Mouse (Mus musculus) bone marrow, adult 2 months (tissue): Measurements from ENCODE around the gene Dcst2. TPM values are rescaled to one million over a fixed set of nuclear protein-coding genes. Genes with fewer than 3 reads are reported as not detected.

Source experiments
- H3K27ac ChIP-seq: fragments of 200-500 bp; 2 replicates; pipeline ENCODE4 v1.5.1; 2012; ENCODE audit warnings: low read depth, mild to moderate bottlenecking, control low read depth, inconsistent platforms, low read length; ENCODE audit not compliant: control insufficient read depth, poor library complexity, insufficient read depth
- H3K4me1 ChIP-seq: fragments of 200-500 bp; 2 replicates; pipeline ENCODE4 v1.6.1; 2011; ENCODE audit warnings: low read length; ENCODE audit not compliant: control insufficient read depth, insufficient read depth
- H3K4me3 ChIP-seq: fragments of 200-500 bp; replicated peaks from 2 replicates; pipeline ENCODE3; 2011; ENCODE audit warnings: mild to moderate bottlenecking, low read depth, low read length, control low read depth; ENCODE audit not compliant: control insufficient read depth
- CTCF ChIP-seq: fragments of 200-500 bp; IDR thresholded peaks from 2 replicates; pipeline ENCODE4 v1.5.1; 2011; ENCODE audit warnings: low read length, control low read depth; ENCODE audit not compliant: control insufficient read depth, insufficient read depth
- POLR2A ChIP-seq: fragments of 200-500 bp; IDR thresholded peaks from 2 replicates; pipeline ENCODE4 v1.6.1; 2011; ENCODE audit warnings: low read depth, mild to moderate bottlenecking, control low read depth, low read length, borderline replicate concordance; ENCODE audit not compliant: control insufficient read depth
- WGBS: fragments of 180-500 bp; shearing (Covaris S2); methylation state at CpG from one replicate; pipeline ENCODE4 v1.1.7; 2018; 5-methylcytosine and 5-hydroxymethylcytosine counted together
- polyA plus RNA-seq: library from polyadenylated mRNA; stranded (reverse); fragments of >200 nt; gene quantifications from 2 replicates; pipeline ENCODE4 v1.2.4, GENCODE M21; 2011; ENCODE audit warnings: low replicate concordance; ENCODE audit not compliant: missing spikeins, insufficient read depth, insufficient read length

Gene Dcst2
- polyA plus RNA-seq, 1 experiment, result not detected

DNA sequence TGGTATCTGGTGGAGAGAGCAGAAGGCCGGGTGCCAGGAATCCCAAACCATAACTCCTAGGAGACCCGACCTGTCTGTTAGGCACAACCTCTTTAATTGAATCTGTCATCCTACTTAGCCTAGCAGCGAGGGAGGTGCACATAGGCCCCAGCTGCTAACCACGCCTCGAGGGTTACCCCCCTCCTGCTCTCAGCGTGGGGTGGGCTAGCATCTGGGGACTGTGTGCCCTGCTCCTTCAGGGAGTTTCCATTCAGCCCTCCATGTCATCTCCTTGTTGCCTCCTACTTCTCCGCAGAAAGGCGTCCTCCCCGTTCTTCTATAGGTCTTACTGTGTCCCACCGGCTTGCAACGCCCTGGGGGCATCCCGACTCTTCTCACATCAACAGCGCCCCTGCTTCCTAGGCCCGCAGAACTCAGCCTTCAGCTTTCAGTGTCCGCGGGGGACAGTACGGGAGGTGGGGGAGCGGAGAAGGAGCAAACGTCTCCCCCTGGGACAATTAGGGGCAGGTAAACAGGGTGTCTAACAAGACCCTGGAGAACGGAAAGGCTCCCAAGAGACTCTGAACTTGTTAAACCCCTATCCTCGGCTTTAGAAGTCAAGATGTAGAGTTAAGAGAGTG, 42.7 kb upstream of the Dcst2 start:
- peaks cover 3% of the 10 kb centered on the region for H3K4me1 ChIP-seq
- H3K27ac ChIP-seq, result no peak overlapping the region; the same call in 1 of the 2 replicates
- no peak for TF ChIP-seq CTCF
- TF ChIP-seq POLR2A, result no peak
- H3K4me3 ChIP-seq, result no peak overlapping the region
- 28% methylated on average over 21 of the region's 21 CpGs for WGBS

DNA sequence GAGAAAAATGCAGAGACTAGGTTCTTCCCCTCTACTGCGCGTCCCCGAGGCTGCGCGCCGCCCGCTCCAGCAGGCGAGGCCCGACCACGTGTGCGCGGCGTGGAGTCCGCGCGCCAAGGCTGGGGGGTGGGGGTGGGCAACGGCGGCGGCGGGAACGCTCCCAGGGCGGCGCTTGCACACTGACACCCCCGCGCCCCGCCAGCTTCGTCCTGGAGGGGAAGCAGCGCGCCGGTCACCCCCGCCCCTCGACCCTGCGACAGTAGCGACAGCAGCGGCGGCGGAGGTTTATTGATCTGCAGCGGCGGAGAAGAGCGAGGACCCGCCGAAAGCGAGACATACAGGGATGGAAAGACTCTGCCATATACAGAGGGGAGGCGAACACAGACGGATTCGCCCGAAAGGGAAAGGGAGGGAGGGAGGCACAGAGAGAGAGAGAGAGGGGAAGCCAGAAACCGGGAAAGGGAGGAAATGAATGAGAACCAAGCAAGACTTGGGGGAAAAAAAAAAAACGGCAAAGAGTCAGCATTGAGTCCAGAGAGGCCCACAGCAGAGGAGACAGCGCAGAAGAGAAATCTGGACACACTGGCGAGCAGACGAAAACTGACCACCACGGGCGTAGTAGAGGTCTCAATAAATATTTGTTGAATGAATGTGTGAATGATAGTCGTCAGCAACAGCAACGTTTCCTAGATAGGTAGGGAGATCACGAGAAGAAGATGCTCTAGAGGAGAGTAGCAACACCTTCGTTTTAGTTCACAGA, 42.0 kb upstream of the Dcst2 start:
- Histone ChIP-seq H3K27ac (no peak overlapping the region), H3K4me3 (no peak overlapping the region), H3K4me1 (peaks cover 3% of the 10 kb centered on the region)
- TF ChIP-seq CTCF (no peak), POLR2A (no peak)
- WGBS, result 3% methylated on average over 57 of the region's 58 CpGs

DNA sequence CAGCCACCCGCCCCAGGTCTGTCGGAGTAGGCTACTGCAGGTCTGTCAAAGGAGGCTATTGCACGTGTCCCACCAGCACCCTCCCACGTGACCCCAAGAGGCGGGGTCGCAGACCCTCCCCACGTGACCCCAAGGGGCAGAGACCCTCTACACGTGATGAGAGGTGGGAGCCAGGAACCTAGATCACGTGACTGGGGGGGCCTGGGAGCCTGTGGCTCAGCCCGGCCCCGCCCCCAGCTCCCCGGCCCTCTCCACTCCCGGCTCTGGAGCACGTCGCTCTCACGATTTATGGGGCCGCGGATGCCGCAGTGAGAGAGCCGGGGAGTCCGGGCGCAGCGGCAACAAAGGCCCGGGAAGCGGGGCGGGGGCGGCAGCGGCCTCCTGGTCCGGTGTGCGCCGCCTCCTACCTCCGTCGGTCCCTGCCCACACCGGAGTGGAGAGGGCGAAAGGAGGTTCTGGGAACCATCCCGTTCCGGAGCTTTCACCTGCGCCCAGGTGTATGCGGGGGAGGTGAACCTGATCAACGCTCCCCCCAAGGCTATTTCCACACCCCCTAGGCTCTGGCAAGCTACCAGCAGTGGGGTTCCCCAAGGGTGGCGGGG, 41.1 kb upstream of the Dcst2 start:
- Histone ChIP-seq H3K4me3 (no peak overlapping the region), H3K27ac (no peak overlapping the region), H3K4me1 (peaks cover 3% of the 10 kb centered on the region)
- under 1% methylated on average over 40 of the region's 41 CpGs for WGBS
- TF ChIP-seq CTCF (no peak), POLR2A (no peak)

DNA sequence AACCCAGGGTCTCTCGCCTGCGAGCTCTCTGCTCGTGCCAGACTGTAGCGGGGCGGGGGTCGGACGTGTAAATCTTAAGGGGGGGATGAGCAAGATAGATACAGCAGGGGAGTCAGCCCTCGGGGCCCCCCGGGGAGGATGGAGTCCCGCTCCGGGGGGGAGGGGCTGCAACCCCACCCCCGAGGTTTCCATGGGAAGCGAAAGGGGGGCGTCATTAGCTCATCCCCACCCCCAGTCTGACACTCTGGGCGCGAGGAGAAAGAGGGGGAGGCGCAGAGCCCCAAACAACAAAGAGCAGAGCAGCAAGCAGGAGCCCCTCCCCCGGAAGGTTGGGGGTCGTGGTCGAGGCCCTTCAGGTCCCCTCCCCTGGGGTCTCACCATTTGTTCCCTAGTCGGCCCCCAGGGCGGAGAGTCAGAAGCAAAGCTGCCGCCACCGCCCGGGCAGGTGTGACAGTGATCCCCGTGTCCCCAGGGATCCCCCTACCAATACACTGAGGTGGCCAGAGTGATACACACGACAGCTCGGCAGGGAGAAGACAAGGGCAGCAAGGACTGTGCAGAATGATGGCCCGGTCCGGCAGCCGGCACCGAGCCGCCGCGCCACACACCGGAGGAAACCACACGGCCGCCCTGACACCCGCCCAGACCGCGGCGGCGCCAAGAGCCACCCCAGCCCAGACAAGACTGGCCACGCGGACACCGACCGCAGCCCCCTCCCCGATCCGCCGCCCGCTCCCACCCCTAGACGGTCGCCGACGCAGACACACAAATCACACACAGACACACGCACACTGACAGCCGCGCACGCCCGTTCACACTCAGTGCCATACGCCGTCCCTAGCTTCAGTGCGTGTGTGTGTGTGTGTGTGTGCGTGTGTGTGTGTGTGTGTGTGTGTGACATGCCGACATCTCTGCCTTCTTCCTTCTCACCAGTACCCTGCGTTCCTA, 40.3 kb upstream of the Dcst2 start:
- H3K4me3 ChIP-seq, result no peak overlapping the region
- WGBS, result 2% methylated on average over 66 of the region's 66 CpGs
- H3K4me1 ChIP-seq, result peaks cover 3% of the 10 kb centered on the region
- no peak overlapping the region for H3K27ac ChIP-seq
- TF ChIP-seq CTCF, result no peak
- no peak for TF ChIP-seq POLR2A

DNA sequence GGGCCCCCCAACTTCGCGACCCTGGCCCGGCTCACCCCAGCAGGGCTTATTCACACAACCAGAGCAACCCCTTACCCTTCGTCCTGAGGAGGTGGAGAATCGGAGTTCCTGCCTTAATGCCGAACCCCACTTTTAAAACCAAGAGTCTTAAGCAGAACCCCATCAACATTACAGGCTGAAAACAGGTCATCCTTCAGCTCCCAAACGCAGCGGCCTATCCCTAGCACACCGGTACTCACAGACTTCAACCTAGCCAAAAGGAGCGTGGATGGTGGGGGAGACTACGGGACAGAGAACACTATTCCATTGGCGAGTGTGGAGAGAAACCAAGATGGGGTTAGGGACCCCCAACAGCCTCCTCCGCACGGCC, 39.7 kb upstream of the Dcst2 start:
- TF ChIP-seq CTCF (no peak), POLR2A (no peak)
- H3K4me3 ChIP-seq, result no peak overlapping the region
- H3K27ac ChIP-seq, result no peak overlapping the region
- WGBS, result 2% methylated on average over 14 of the region's 14 CpGs
- H3K4me1 ChIP-seq, result peaks cover 3% of the 10 kb centered on the region

DNA sequence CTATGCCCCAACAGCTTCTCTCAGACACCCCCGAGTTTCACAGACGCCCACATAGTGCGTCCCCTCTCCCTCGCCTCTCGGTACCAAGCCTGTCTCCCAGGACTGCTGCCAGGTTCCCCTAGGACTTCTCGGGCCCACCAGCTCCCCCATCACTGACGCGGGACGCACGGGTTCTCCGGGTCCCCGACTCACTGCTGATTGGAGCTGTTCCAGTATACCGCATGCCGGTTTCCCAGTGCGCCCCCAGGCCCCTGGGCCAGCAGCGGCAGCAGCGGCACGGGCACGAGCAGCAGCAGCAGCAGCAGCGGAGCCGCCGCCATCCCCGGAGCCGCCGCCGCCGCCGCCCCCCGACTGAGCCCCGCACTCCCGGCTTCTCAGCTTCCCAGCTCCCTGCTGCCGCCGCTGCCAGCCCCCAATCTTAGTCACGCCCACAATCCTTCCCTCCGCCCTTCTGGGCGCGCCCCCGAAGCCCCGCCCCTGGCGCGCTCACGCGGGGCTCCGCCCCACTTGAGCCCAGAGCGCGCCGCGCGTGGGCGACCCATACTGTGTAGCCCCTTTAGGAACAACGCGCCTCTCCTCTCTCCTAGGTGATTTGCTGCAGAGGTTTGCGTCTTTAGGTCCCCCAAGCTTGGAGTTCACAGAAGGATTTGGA, 39.1 kb upstream of the Dcst2 start, which contains the start of gene Efna3:
Efna3 (minus strand) TSS at position 452 of the 652 bp plus-strand sequence.
- no peak for TF ChIP-seq CTCF
- TF ChIP-seq POLR2A, result no peak
- Histone ChIP-seq H3K27ac (no peak within 1 kb of the TSS), H3K4me1 (peaks cover 3% of the 10 kb centered on the region), H3K4me3 (no peak within 1 kb of the TSS)
- 3% methylated on average over 53 of the region's 53 CpGs for WGBS

DNA sequence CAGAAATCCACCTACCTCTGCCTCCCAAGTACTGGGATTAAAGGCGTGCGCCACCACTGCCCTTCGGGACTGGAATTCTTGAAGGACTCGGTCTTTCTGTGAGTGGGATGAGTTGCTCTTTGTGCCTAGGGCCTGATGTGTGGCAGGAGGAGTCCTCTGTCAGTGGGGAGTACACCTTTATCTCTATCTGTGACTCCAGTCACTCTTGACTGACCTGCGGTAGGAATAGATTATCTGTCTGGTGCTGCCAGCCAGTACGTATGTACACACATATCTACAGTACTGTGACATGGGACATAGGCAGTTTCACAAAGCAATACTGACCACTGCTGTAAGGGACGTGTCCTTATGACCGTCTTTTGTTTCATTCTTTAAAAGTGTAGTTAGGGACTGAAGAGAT, 35.9 kb upstream of the Dcst2 start:
- WGBS, result 80% methylated on average over 8 of the region's 8 CpGs
- Histone ChIP-seq H3K27ac (no peak overlapping the region), H3K4me1 (peaks cover 3% of the 10 kb centered on the region), H3K4me3 (no peak overlapping the region)
- TF ChIP-seq POLR2A (no peak), CTCF (no peak)

DNA sequence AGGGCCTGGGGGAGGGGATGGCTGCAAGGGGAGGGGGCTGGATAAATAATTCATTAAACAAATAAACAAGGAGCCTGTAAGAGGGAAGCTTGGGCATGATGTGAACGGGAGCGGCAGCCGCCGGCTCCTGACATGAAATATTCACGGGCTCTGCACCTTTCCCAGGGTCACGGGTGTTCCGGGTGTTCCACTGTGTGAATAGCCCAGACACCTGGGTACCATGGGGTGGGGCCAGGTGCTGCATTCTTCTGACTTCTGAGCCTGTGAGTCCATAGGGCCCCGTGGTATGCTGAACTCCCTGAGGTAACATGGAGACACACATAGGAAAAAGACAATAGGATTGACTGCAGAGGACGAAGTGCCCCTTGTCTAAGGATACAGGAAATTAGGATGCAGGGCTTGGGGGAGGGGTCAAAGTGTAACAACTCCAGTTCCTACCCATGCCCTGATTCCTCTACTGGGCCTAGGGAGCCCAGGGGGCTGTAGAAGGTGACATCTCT, 34.4 kb upstream of the Dcst2 start:
- TF ChIP-seq POLR2A (no peak), CTCF (no peak)
- 76% methylated on average over 9 of the region's 9 CpGs for WGBS

More for the DNA sequence above, 34.4 kb upstream of the Dcst2 start:
- peaks cover under 1% of the 10 kb centered on the region; the same call in 1 of the 2 replicates for H3K4me1 ChIP-seq
- no peak overlapping the region for H3K27ac ChIP-seq
- H3K4me3 ChIP-seq, result no peak overlapping the region
